Mouse (Mus musculus): ENCODE data around the gene Gadd45g. TPM values are rescaled to one million over a fixed set of nuclear protein-coding genes. Genes with fewer than 3 reads are reported as not detected.

Gadd45g gene
- polyA plus RNA-seq, 1 experiment = 180 TPM

DNA sequence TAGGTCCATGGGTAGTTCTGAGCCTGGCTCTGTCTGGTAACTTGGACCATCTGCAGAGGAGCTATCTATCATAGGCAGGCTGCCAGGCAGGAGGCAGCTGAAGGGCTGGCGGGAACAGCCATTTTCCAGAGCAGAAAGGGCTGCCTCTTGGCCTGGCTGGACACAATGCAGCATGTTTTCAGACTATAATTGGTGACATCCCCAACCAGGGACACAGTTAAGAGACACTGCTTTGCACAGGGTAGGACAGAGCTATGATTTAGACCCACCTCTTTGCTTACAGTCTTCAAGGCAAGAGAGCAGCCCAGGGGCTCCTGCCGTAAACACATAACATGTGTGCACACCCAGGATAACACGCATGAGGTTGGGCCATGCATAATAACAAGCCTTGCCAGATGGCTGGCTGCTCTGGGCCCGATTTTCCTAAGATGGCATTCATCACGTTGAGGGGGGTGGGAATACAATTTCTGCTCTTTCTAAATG lies 29.9 kb upstream of the Gadd45g start:
- no peak for TF ChIP-seq MYOD1 (IDR thresholded peaks at IDR 0.05; ENCODE audit: control insufficient read depth, insufficient read length, low read depth)
- no peak for TF ChIP-seq CTCF (IDR thresholded peaks at IDR 0.05; ENCODE audit: control insufficient read depth, insufficient read depth, insufficient read length)
- no peak for TF ChIP-seq CEBPB (IDR thresholded peaks at IDR 0.05; ENCODE audit: low read depth)
- TF ChIP-seq MYOG (IDR thresholded peaks at IDR 0.05; ENCODE audit: control insufficient read depth, extremely low read depth, insufficient read length) = no peak
- TF ChIP-seq FOSL1 (IDR thresholded peaks at IDR 0.05; ENCODE audit: insufficient read depth, low read length, poor library complexity, severe bottlenecking) = no peak
- TF ChIP-seq MAX (IDR thresholded peaks at IDR 0.05) = no peak
- no peak for TF ChIP-seq USF1 (IDR thresholded peaks at IDR 0.05; ENCODE audit: low read depth)
- Histone ChIP-seq H3K4me3 (ENCODE audit: insufficient read depth, poor library complexity, severe bottlenecking) (no peak overlapping the region), H3ac (ENCODE audit: control insufficient read depth, insufficient read length, low read depth) (no peak overlapping the region), H3K79me2 (ENCODE audit: control insufficient read depth, insufficient read depth) (no peaks in the 10 kb centered on the region), H3K27me3 (ENCODE audit: control insufficient read depth, insufficient read depth, insufficient read length) (no peaks in the 10 kb centered on the region), H3K79me3 (ENCODE audit: low read depth) (no peaks in the 10 kb centered on the region), H3K36me3 (ENCODE audit: control insufficient read depth, insufficient read depth) (no peaks in the 10 kb centered on the region)

DNA sequence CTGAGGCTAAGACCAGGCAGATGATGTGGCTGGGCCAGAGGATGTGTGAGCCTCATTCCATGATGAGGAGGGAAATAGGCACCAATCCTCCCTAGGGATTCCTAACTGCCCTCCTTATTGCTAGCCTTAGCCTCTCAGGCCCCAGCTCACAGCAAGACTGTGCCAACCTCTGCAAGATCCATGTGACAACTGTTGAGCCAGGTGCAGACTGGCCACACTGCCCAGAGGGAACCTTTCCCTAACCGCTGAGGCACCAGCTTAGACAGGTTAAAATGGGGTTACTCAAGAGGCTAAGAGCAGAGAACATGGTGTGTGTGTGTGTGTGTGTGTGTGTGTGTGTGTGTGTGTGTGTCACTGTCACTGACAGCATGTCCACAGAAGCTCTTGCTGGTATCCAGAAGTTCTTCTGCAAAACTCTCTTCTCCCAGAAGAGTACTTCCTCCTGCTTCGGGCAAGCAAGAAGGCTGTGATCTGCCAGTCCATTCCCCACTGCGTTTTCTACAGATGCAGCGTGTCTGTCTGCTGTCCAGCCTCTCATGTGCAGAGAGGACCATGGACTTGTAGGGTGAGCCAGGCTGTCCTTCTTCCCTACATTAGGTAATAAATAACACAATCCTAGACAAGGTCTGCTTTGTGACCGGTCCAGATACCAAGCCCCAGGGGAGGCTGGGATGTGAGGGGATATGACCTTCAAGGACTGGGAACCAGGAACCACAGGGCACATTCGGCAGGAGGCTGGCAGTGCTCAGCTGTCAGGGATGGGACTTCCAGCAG lies 28.1 kb upstream of the Gadd45g start:
- Histone ChIP-seq H3K27me3 (ENCODE audit: control insufficient read depth, insufficient read depth, insufficient read length) (peaks cover 4% of the 10 kb centered on the region), H3K79me3 (ENCODE audit: low read depth) (no peaks in the 10 kb centered on the region), H3ac (ENCODE audit: control insufficient read depth, insufficient read length, low read depth) (no peak overlapping the region), H3K4me3 (ENCODE audit: insufficient read depth, poor library complexity, severe bottlenecking) (no peak overlapping the region), H3K79me2 (ENCODE audit: control insufficient read depth, insufficient read depth) (no peaks in the 10 kb centered on the region), H3K36me3 (ENCODE audit: control insufficient read depth, insufficient read depth) (no peaks in the 10 kb centered on the region)
- TF ChIP-seq CEBPB (IDR thresholded peaks at IDR 0.05; ENCODE audit: low read depth) (no peak), MYOG (IDR thresholded peaks at IDR 0.05; ENCODE audit: control insufficient read depth, extremely low read depth, insufficient read length) (no peak), MAX (IDR thresholded peaks at IDR 0.05) (no peak), CTCF (IDR thresholded peaks at IDR 0.05; ENCODE audit: control insufficient read depth, insufficient read depth, insufficient read length) (no peak)

DNA sequence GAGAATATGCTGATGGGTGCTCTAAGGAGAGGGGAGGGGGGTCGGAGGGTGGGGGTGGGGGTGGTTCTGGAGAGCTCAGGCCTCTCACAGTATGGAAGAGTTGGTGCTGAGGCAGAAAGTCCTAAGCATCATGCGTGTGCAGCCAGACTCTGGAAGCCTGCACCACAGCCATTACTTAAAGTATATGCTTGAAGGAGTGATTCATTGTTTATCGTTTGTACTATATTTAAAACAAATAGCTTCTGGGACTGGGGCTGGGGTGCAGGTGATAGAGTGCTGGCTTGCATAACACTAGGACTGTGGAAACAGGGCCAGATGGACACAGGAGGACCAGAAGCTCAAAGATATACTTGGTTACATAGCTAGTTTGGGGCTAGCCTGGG lies 27.5 kb upstream of the Gadd45g start:
- peaks cover 4% of the 10 kb centered on the region for H3K27me3 ChIP-seq (ENCODE audit: control insufficient read depth, insufficient read depth, insufficient read length)
- no peak overlapping the region for H3K4me3 ChIP-seq (ENCODE audit: insufficient read depth, poor library complexity, severe bottlenecking)
- TF ChIP-seq FOSL1 (IDR thresholded peaks at IDR 0.05; ENCODE audit: insufficient read depth, low read length, poor library complexity, severe bottlenecking) (no peak), MAX (IDR thresholded peaks at IDR 0.05) (no peak), USF1 (IDR thresholded peaks at IDR 0.05; ENCODE audit: low read depth) (no peak), MYOG (IDR thresholded peaks at IDR 0.05; ENCODE audit: control insufficient read depth, extremely low read depth, insufficient read length) (no peak), CTCF (IDR thresholded peaks at IDR 0.05; ENCODE audit: control insufficient read depth, insufficient read depth, insufficient read length) (no peak), MYOD1 (IDR thresholded peaks at IDR 0.05; ENCODE audit: control insufficient read depth, insufficient read length, low read depth) (no peak), CEBPB (IDR thresholded peaks at IDR 0.05; ENCODE audit: low read depth) (no peak)
- no peaks in the 10 kb centered on the region for H3K36me3 ChIP-seq (ENCODE audit: control insufficient read depth, insufficient read depth)
- no peaks in the 10 kb centered on the region for H3K79me3 ChIP-seq (ENCODE audit: low read depth)
- no peaks in the 10 kb centered on the region for H3K79me2 ChIP-seq (ENCODE audit: control insufficient read depth, insufficient read depth)
- no peak overlapping the region for H3ac ChIP-seq (ENCODE audit: control insufficient read depth, insufficient read length, low read depth)

DNA sequence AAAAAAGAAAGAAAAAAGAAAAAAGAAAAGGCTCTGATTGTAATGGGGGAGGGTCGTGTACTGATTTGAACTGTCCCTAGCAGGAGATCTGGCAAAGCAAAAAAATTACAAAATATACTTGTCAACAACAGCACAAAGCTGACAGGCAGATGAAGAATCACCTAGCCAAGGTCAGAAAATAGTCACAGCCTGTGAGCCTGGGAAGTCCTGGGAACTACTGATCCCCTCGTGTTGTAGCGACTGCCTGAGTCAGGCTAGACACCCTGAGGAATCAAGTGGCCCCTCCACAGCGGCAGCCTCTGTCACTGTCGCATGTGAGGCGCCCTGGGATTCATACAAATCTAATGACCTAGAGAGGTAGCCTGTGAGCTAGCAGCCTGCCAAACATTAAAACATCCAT lies 27.1 kb upstream of the Gadd45g start:
- no peaks in the 10 kb centered on the region for H3K36me3 ChIP-seq (ENCODE audit: control insufficient read depth, insufficient read depth)
- no peaks in the 10 kb centered on the region for H3K79me3 ChIP-seq (ENCODE audit: low read depth)
- no peak for TF ChIP-seq CEBPB (IDR thresholded peaks at IDR 0.05; ENCODE audit: low read depth)
- no peak for TF ChIP-seq USF1 (IDR thresholded peaks at IDR 0.05; ENCODE audit: low read depth)
- no peak for TF ChIP-seq MYOD1 (IDR thresholded peaks at IDR 0.05; ENCODE audit: control insufficient read depth, insufficient read length, low read depth)
- no peak for TF ChIP-seq MAX (IDR thresholded peaks at IDR 0.05)
- TF ChIP-seq CTCF (IDR thresholded peaks at IDR 0.05; ENCODE audit: control insufficient read depth, insufficient read depth, insufficient read length) = no peak
- no peak for TF ChIP-seq FOSL1 (IDR thresholded peaks at IDR 0.05; ENCODE audit: insufficient read depth, low read length, poor library complexity, severe bottlenecking)
- no peak for TF ChIP-seq MYOG (IDR thresholded peaks at IDR 0.05; ENCODE audit: control insufficient read depth, extremely low read depth, insufficient read length)
- H3ac ChIP-seq (ENCODE audit: control insufficient read depth, insufficient read length, low read depth) = no peak overlapping the region
- H3K79me2 ChIP-seq (ENCODE audit: control insufficient read depth, insufficient read depth) = no peaks in the 10 kb centered on the region
- H3K27me3 ChIP-seq (ENCODE audit: control insufficient read depth, insufficient read depth, insufficient read length) = peaks cover 4% of the 10 kb centered on the region
- no peak overlapping the region for H3K4me3 ChIP-seq (ENCODE audit: insufficient read depth, poor library complexity, severe bottlenecking)

DNA sequence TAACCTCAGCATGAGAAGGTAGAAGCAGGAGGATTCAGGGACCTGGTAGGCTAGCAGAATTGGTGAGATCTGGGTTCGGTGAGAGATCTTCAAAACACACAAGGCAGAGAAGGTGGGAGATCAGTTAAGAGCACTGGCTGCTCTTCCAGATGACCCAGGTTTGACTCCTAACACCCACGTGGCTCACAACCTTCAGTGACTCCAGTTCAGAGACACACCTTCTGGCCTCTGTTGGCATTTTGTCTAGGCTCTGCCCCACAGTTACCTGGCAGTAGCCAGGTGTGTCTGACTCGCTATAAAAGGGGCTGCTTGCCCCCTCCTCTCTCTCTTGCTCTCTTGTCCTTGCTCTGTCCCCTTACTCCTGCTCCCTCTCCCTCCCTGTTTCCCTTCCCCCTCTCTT lies 24.5 kb upstream of the Gadd45g start:
- Histone ChIP-seq H3K79me2 (ENCODE audit: control insufficient read depth, insufficient read depth) (no peaks in the 10 kb centered on the region), H3K79me3 (ENCODE audit: low read depth) (no peaks in the 10 kb centered on the region), H3K27me3 (ENCODE audit: control insufficient read depth, insufficient read depth, insufficient read length) (peaks cover 4% of the 10 kb centered on the region), H3ac (ENCODE audit: control insufficient read depth, insufficient read length, low read depth) (no peak overlapping the region), H3K4me3 (ENCODE audit: insufficient read depth, poor library complexity, severe bottlenecking) (no peak overlapping the region), H3K36me3 (ENCODE audit: control insufficient read depth, insufficient read depth) (no peaks in the 10 kb centered on the region)
- no peak for TF ChIP-seq FOSL1 (IDR thresholded peaks at IDR 0.05; ENCODE audit: insufficient read depth, low read length, poor library complexity, severe bottlenecking)
- no peak for TF ChIP-seq MYOG (IDR thresholded peaks at IDR 0.05; ENCODE audit: control insufficient read depth, extremely low read depth, insufficient read length)
- TF ChIP-seq CTCF (IDR thresholded peaks at IDR 0.05; ENCODE audit: control insufficient read depth, insufficient read depth, insufficient read length) = no peak
- TF ChIP-seq MAX (IDR thresholded peaks at IDR 0.05) = no peak
- no peak for TF ChIP-seq CEBPB (IDR thresholded peaks at IDR 0.05; ENCODE audit: low read depth)
- no peak for TF ChIP-seq MYOD1 (IDR thresholded peaks at IDR 0.05; ENCODE audit: control insufficient read depth, insufficient read length, low read depth)
- no peak for TF ChIP-seq USF1 (IDR thresholded peaks at IDR 0.05; ENCODE audit: low read depth)
